Mouse (Mus musculus): ENCODE measurements around the gene Cd247.

DNA sequence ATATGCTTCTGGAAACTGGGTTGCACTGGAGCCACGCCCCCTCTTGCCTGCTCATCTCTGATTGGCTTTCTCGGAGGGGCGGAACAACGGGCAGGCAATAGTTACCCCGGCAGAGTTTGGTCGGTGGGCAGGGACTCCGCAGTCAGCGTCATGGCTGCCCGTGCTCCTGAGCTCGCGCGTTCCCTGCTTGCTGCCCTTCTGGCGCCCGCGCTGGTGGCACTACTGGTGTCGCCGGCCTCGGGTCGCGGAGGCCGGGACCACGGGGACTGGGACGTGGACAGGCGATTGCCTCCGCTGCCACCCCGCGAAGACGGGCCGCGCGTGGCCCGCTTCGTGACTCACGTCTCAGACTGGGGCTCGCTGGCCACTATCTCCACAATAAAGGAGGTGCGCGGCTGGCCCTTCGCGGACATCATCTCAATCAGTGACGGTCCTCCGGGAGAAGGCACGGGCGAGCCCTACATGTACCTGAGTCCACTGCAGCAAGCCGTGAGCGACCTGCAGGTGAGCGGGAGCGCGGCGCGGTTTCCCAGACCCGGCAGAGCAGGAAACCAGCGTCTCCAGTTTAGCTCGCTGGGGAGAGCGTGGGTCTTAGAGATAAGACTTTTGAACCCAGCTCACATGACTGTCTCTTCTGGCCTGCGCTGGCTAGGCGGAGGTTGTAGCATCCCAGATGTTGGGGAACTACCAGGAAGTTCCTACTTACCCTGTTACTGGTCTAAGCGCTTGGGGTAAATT lies 24.7 kb upstream of the Cd247 start, which contains the start of gene Creg1:
- peak; percentile 29; the same call in 1 of the 2 replicates for TF ChIP-seq CTCF (IDR thresholded peaks at IDR 0.05; ENCODE audit: borderline replicate concordance, control insufficient read depth, extremely low read depth, insufficient read depth, low read length, poor library complexity)
- TF ChIP-seq POLR2A (IDR thresholded peaks at IDR 0.05; ENCODE audit: control insufficient read depth, extremely low read depth, insufficient read depth, low read length, poor library complexity) = peak; percentile 81

Data from thymus, adult 2 months (tissue).